Mouse (Mus musculus) midbrain, embryonic 16.5 days (tissue): ENCODE results near the gene Ecpas. TPM values are rescaled to one million over a fixed set of nuclear protein-coding genes. Genes with fewer than 3 reads are reported as not detected.
A peak's percentile ranks its signal among the peaks of the same experiment; 100 is the strongest.

Source experiments
- ATAC-seq: fragments of 200-750 bp; cut with Nextera tagmentation; 2 replicates; pipeline ENCODE4 v1.8.0; 2017; ENCODE audit warnings: moderate TSS enrichment
- H3K27ac ChIP-seq: fragments of 300-500 bp; sonication (generic); 2 replicates; pipeline ENCODE4 v1.5.1; 2014; ENCODE audit warnings: mild to moderate bottlenecking, low read length, mixed read lengths
- H3K27me3 ChIP-seq: fragments of 300-500 bp; sonication (generic); 2 replicates; pipeline ENCODE4 v1.6.1; 2014; ENCODE audit warnings: low read depth, low read length, mixed read lengths; ENCODE audit not compliant: control insufficient read depth, insufficient read depth
- H3K36me3 ChIP-seq: fragments of 300-500 bp; sonication (generic); 2 replicates; pipeline ENCODE4 v1.6.1; 2014; ENCODE audit warnings: mild to moderate bottlenecking, low read length, moderate library complexity, mixed read lengths; ENCODE audit not compliant: control insufficient read depth, insufficient read depth
- H3K4me1 ChIP-seq: fragments of 300-500 bp; sonication (generic); 2 replicates; pipeline ENCODE4 v1.6.1; 2014; ENCODE audit warnings: mild to moderate bottlenecking, low read length, mixed read lengths; ENCODE audit not compliant: control insufficient read depth, insufficient read depth
- H3K4me2 ChIP-seq: fragments of 300-500 bp; sonication (generic); 2 replicates; pipeline ENCODE4 v1.6.1; 2014; ENCODE audit warnings: mild to moderate bottlenecking, low read length, mixed read lengths
- H3K4me3 ChIP-seq: fragments of 300-500 bp; sonication (generic); 2 replicates; pipeline ENCODE4 v1.5.1; 2014; ENCODE audit warnings: low read depth, mild to moderate bottlenecking, low read length, moderate library complexity, mixed read lengths
- H3K9ac ChIP-seq: fragments of 300-500 bp; sonication (generic); 2 replicates; pipeline ENCODE4 v1.6.1; 2014; ENCODE audit warnings: low read depth, low read length, mixed read lengths
- H3K9me3 ChIP-seq: fragments of 300-500 bp; sonication (generic); replicated peaks from 2 replicates; pipeline ENCODE4 v1.6.1; 2014; ENCODE audit warnings: mild to moderate bottlenecking, low read length, mixed read lengths; ENCODE audit not compliant: control insufficient read depth, poor library complexity, severe bottlenecking
- WGBS: fragments of 180-500 bp; shearing (Covaris S2); extraction: QIAGEN DNeasy Blood & Tissue Kit; methylation state at CpG from one replicate; pipeline ENCODE4 v1.1.7; 2014; 5-methylcytosine and 5-hydroxymethylcytosine counted together
- polyA plus RNA-seq: library from polyadenylated mRNA; unstranded; fragments of >200 nt; fragmentation: Nextera tagmentation; extraction: Ambion mirVana; gene quantifications from 2 replicates; pipeline ENCODE4 v1.2.1, GENCODE M21; 2015

The Ecpas gene
- polyA plus RNA-seq, result 33.2 and 38.6 TPM in 2 replicates

- peak within 1 kb of the TSS; percentile 99 for H3K27ac ChIP-seq
- ATAC-seq, result no peak; the same call in 1 of the 2 replicates
- H3K4me2 ChIP-seq, result peak within 1 kb of the TSS; percentile 85
- peak within 1 kb of the TSS; percentile 98 for H3K9ac ChIP-seq
- WGBS, result 2% methylated on average over 43 of the region's 43 CpGs
- no peaks in the 10 kb centered on the region for H3K36me3 ChIP-seq
- peaks cover 16% of the 10 kb centered on the region for H3K4me1 ChIP-seq
- H3K9me3 ChIP-seq, result no peaks in the 10 kb centered on the region
- H3K27me3 ChIP-seq, result no peaks in the 10 kb centered on the region
- H3K4me3 ChIP-seq, result peak within 1 kb of the TSS; percentile 92
These were observed at the start of gene Ecpas for GRCm38 (mm10) chr4:58912629-58913335. Gene Ecpas, minus strand, starts transcription at chr4:58912749.

- Histone ChIP-seq H3K27ac (no peak overlapping the region), H3K4me3 (no peak overlapping the region), H3K9ac (no peak overlapping the region), H3K27me3 (no peaks in the 10 kb centered on the region), H3K4me1 (no peaks in the 10 kb centered on the region), H3K9me3 (no peaks in the 10 kb centered on the region), H3K4me2 (no peak overlapping the region), H3K36me3 (peaks cover 15% of the 10 kb centered on the region)
- WGBS, result 96% methylated on average over 15 of the region's 15 CpGs
- no peak for ATAC-seq
These were observed 49.2 kb upstream of the Ecpas start for GRCm38 (mm10) chr4:58961719-58962118.

GRCm38 (mm10) chr4:58952630-58953029 is 40.1 kb upstream of the Ecpas start:
- H3K4me3 ChIP-seq, result no peak overlapping the region
- no peak for ATAC-seq
- no peaks in the 10 kb centered on the region for H3K9me3 ChIP-seq
- WGBS, result 93% methylated on average over 11 of the region's 11 CpGs
- H3K27ac ChIP-seq, result no peak overlapping the region
- no peaks in the 10 kb centered on the region for H3K27me3 ChIP-seq
- peaks cover 27% of the 10 kb centered on the region for H3K36me3 ChIP-seq
- H3K9ac ChIP-seq, result no peak overlapping the region
- no peaks in the 10 kb centered on the region for H3K4me1 ChIP-seq
- H3K4me2 ChIP-seq, result no peak overlapping the region

GRCm38 (mm10) chr4:58948391-58948790 is 35.8 kb upstream of the Ecpas start:
- Histone ChIP-seq H3K36me3 (peaks cover 9% of the 10 kb centered on the region; the same call in 1 of the 2 replicates), H3K4me3 (no peak overlapping the region), H3K9ac (no peak overlapping the region), H3K9me3 (no peaks in the 10 kb centered on the region), H3K4me2 (no peak overlapping the region), H3K27ac (no peak overlapping the region), H3K27me3 (no peaks in the 10 kb centered on the region), H3K4me1 (peaks cover 7% of the 10 kb centered on the region)
- 84% methylated on average over 4 of the region's 4 CpGs for WGBS
- no peak for ATAC-seq

- Histone ChIP-seq H3K9me3 (no peaks in the 10 kb centered on the region), H3K4me3 (peak overlapping the region; percentile 79), H3K27ac (no peak overlapping the region), H3K9ac (peak overlapping the region; percentile 80), H3K27me3 (no peaks in the 10 kb centered on the region), H3K4me1 (peaks cover 12% of the 10 kb centered on the region), H3K4me2 (peak overlapping the region; percentile 81), H3K36me3 (no peaks in the 10 kb centered on the region)
- WGBS, result 74% methylated on average over 5 of the region's 5 CpGs
- no peak for ATAC-seq
These were observed 32.1 kb upstream of the Ecpas start for GRCm38 (mm10) chr4:58944695-58945094.

- Histone ChIP-seq H3K4me1 (peaks cover 12% of the 10 kb centered on the region), H3K27ac (peak overlapping the region; percentile 86), H3K36me3 (no peaks in the 10 kb centered on the region), H3K27me3 (no peaks in the 10 kb centered on the region), H3K9ac (peak overlapping the region; percentile 80), H3K4me2 (peak overlapping the region; percentile 81), H3K4me3 (peak overlapping the region; percentile 79), H3K9me3 (no peaks in the 10 kb centered on the region)
- 14% methylated on average over 6 of the region's 6 CpGs for WGBS
- peak; percentile 26 for ATAC-seq
These were observed 31.6 kb upstream of the Ecpas start for GRCm38 (mm10) chr4:58944206-58944553.

- H3K4me2 ChIP-seq, result peak within 1 kb of the TSS; percentile 81
- WGBS, result 1% methylated on average over 50 of the region's 50 CpGs
- H3K9ac ChIP-seq, result peak within 1 kb of the TSS; percentile 80
- no peaks in the 10 kb centered on the region for H3K27me3 ChIP-seq
- peak within 1 kb of the TSS; percentile 86 for H3K27ac ChIP-seq
- H3K4me1 ChIP-seq, result peaks cover 12% of the 10 kb centered on the region
- H3K9me3 ChIP-seq, result no peaks in the 10 kb centered on the region
- no peaks in the 10 kb centered on the region for H3K36me3 ChIP-seq
- peak; percentile 93 for ATAC-seq
- H3K4me3 ChIP-seq, result peak within 1 kb of the TSS; percentile 79
These were observed 31.1 kb upstream of the Ecpas start, which contains the start of gene Zkscan16 for GRCm38 (mm10) chr4:58943420-58944205. Gene Zkscan16, plus strand, starts transcription at chr4:58943628.

GRCm38 (mm10) chr4:58942942-58943341 is 30.4 kb upstream of the Ecpas start:
- Histone ChIP-seq H3K4me2 (peak overlapping the region; percentile 81), H3K4me1 (peaks cover 12% of the 10 kb centered on the region), H3K36me3 (no peaks in the 10 kb centered on the region), H3K4me3 (peak overlapping the region; percentile 79), H3K27me3 (no peaks in the 10 kb centered on the region), H3K9ac (peak overlapping the region; percentile 80), H3K27ac (peak overlapping the region; percentile 86), H3K9me3 (no peaks in the 10 kb centered on the region)
- ATAC-seq, result no peak; the same call in 1 of the 2 replicates
- 80% methylated on average over 4 of the region's 4 CpGs for WGBS

- Histone ChIP-seq H3K4me3 (no peak overlapping the region), H3K27ac (no peak overlapping the region), H3K27me3 (no peaks in the 10 kb centered on the region), H3K36me3 (no peaks in the 10 kb centered on the region), H3K9me3 (no peaks in the 10 kb centered on the region), H3K4me1 (peaks cover 12% of the 10 kb centered on the region), H3K4me2 (no peak overlapping the region), H3K9ac (no peak overlapping the region)
- no peak for ATAC-seq
These were observed 29.1 kb upstream of the Ecpas start for GRCm38 (mm10) chr4:58941638-58942037.
